Mouse (Mus musculus): ENCODE results near the gene Kbtbd12.

Kbtbd12 gene

GRCm38 (mm10) chr6:88626912-88627311 is 10.8 kb downstream of the Kbtbd12 start:
- no peak for DNase-seq (ENCODE audit: low spot score in 2 of 2)

GRCm38 (mm10) chr6:88626462-88626861 is 11.3 kb downstream of the Kbtbd12 start:
- DNase-seq (ENCODE audit: low spot score in 2 of 2) = no peak

DNA sequence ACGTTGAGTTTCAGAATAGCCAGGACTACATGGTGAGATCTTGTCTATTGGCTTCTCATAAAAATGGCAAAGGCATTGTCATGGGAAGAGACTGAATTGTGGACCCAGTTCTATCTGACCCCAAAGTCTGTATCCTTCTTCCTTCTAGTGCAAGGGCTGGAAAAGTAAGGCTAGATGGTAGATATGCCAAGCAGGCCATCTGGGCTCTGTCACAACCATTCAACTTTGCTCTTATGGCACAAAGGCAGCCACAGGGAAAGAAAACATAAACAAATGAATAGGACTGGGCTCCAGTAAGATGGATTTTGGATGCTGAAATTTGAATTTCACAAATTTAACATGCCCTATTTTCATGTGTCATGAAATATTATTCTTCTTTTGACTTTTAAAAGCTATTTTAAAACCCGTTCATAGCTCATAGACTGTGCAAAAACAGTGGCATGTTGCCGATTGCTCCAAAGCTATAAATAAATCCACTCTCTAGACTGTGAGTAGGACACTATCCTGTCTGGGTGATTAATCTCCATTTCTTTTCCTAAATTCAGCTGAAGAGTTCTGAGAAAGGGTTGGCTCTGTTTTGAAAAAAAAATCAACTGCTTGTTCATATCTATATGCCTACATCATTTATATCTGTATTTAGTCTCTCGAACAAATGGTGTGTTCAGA is 15.8 kb downstream of the Kbtbd12 start:
- no peak for DNase-seq (ENCODE audit: low spot score in 2 of 2)

DNA sequence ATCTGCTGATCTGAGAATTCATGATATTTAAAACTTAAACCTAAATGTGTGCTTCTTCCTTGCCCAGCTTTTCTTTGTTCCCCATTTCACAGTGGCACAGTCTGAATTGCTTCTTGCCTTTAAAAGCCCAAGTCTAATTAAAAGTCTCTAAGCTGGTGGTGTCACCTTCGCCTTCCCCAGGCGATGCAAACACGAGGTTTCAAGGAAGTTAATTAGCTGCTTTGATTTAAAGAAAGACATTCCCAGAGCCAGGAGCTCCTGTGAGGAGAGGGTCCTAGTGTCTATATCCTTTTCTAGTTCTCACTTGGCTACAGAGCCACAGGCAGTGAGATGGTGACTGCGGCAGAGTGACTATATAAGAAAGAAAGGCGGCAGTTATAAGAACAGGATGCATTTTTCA is 18.2 kb downstream of the Kbtbd12 start:
- no peak for DNase-seq (ENCODE audit: low spot score in 2 of 2)

GRCm38 (mm10) chr6:88615352-88615751 is 22.4 kb downstream of the Kbtbd12 start:
- no peak for DNase-seq (ENCODE audit: low spot score in 2 of 2)

- no peak for DNase-seq (ENCODE audit: low spot score in 2 of 2)
Observed at GRCm38 (mm10) chr6:88606417-88606816, 31.3 kb downstream of the Kbtbd12 start.

- no peak for DNase-seq (ENCODE audit: low spot score in 2 of 2)
Observed at GRCm38 (mm10) chr6:88605715-88606114, 32.0 kb downstream of the Kbtbd12 start.

GRCm38 (mm10) chr6:88605235-88605634 is 32.5 kb downstream of the Kbtbd12 start:
- no peak for DNase-seq (ENCODE audit: low spot score in 2 of 2)

DNA sequence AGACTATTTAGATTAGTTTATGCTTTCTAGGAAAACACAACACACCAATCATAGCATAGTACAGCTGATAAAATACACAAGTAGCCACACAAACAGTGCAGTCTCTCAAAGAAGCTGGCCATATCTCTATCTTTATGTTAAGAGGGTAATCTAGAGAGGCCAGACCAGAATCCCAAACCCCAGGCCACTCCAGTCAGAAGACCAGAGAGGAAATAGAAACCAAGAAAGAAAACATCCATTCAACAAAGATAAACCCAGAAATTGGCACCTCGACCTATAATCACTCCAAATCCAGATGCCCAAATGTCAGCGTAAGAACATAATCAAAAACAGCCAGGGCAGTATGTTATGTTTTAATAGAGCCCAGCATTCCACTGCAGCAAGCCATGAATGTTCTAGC is 41.6 kb downstream of the Kbtbd12 start:
- no peak for DNase-seq (ENCODE audit: low spot score in 2 of 2)

DNA sequence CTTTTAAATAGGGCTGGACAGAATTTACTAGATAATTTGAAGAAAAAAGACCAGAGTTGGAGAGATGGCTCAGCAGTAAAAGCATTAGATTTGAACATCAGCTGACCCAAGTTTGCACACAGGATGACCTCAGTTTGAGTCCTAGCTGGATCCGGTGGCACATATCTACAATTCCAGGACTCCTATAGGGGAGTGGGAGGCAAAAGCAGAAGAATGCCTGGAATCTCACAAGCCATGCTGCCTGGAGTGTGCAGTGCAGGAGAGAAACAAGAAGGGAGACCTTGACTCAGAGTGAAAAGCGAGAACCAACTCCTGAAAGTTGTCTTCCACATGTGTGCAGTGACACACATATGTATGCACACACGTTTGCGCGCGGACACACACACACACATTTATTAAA is 45.4 kb downstream of the Kbtbd12 start:
- no peak for DNase-seq (ENCODE audit: low spot score in 2 of 2)

DNA sequence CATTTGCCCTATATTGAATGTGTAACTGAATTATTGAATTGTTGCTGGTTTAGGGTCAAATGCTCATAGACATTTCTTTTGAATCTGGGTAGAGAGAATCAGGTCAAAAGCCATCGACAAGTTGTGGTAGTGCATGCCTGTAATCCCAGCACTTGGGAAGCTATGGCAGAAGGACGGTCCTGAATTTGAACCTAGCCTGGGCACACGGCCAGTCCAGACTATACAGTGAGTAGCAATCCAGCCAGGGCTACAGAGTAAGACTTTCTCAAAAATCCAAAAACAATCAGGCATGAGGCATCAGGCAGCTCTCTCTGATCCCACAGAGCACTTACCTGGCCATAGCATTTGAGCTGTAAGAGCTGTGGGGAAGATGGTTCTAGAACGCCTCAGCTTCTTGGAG is 47.5 kb downstream of the Kbtbd12 start:
- DNase-seq (ENCODE audit: low spot score in 2 of 2) = no peak

DNA sequence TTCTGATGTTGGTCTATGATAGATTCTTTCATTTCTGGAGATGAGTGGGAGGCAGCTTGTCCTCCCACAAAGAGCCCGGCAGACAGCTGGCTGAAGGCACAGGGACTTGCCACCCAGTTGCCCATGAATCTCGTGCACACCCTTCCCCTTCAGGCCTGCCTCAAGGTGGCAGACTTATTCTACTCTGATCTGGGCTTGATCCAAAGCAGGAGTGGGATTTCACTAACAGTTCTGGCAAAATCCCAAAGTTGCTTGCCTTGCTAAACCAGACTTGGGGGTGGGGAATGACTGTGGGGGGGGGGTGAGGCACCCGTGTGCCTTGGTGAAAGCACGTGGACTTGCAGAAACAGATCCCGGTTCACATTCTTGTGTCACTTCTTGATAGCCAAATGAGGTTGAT is 48.2 kb downstream of the Kbtbd12 start:
- DNase-seq (ENCODE audit: low spot score in 2 of 2) = peak in 1 of 2 experiments; percentile 47

DNA sequence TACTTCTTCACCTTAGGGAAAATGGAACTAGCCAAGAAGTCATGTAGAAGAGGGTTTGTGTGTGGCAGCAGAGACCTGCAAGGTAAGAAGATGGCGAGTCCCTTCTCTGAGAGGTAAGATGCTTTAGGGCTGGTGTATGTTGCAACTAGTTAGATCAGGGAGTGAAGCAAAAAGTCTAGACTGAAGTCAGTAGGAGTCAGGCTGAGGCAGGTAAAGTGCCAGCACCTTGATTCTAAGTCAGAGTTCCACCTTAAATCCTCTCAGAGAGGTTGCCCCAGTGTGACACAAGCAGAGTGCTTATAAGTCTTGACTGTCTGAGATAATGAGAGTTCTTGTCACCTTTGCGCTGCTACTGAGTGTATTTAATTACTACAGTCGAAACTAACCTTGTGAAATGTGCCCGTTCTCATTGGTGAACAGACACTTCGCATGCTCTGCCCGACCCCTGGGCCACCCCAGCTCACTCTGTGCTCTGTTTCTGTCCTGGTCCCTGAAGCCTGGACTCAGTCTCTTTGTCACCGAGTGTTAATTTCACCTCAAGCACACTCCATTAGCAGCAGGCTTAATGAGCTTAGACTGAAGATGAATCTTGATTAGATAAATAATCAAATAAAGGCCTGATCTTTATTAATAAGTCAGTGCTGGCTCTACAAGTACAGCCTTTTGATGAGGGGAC is 49.0 kb downstream of the Kbtbd12 start:
- DNase-seq (ENCODE audit: low spot score in 2 of 2) = no peak

GRCm38 (mm10) chr6:88587091-88587490 is 50.7 kb downstream of the Kbtbd12 start:
- DNase-seq (ENCODE audit: low spot score in 2 of 2) = no peak

DNA sequence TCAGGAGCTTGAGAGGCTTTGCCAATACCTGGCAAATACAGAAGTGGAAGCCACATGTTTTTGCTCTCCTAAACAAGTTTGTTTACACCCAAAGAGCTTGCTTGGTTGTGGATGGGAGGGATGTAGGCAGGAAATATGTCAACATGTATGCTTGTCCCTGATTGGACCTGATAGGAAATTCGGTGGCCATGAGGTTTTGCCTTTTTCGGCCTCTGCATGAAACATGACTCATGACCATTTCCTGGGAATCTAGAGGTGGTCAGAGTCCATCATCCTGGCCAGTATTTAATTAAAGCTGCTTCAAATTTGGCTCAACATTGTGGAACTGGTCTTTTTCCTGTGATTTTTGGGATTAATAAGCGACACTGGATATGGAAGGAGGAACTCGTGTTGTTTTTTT is 53.8 kb downstream of the Kbtbd12 start:
- DNase-seq (ENCODE audit: low spot score in 2 of 2) = no peak

DNA sequence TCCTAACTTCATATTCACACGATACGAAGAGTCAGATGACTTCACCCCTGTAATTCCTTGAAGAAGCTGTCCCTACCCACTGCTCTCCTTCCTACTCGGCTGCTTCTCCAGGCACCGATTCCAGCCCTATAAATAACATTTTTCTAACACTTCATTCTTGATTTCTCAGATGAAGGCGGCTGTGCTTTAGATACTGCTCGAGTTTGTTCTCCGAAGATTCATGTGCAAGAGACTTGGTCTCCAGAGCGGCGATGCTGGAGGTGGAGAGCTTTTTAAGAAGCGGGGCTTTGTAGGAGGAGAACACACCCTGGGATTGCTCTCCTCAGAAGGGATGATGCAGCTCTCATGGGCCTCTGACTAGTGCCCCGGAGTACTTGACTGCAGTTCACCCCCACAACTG is 61.3 kb downstream of the Kbtbd12 start:
- DNase-seq (ENCODE audit: low spot score in 2 of 2) = peak in 1 of 2 experiments; percentile 32

GRCm38 (mm10) chr6:88566676-88567075 is 71.1 kb downstream of the Kbtbd12 start:
- DNase-seq (ENCODE audit: low spot score in 2 of 2) = no peak

DNA sequence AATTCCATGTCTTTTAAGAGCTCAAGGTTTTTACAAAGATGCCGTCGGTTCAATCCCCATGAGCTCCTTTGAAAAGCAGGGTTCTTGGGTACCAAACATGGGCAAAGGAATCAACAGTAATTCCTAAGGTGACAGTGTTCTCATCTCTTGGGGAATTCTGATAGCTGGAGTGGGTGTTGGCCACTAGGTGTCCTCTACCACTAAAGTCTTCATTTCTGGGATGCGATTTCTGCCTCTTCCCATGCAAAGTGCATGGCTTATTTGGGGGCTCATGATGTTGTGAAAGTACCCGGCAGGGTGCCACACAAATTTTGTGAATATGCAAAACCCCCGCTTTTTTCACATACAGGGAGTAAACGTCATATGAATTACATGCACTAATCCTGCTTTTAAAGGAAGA is 72.7 kb downstream of the Kbtbd12 start:
- no peak for DNase-seq (ENCODE audit: low spot score in 2 of 2)

GRCm38 (mm10) chr6:88560156-88560555 is 77.6 kb downstream of the Kbtbd12 start:
- no peak for DNase-seq (ENCODE audit: low spot score in 2 of 2)

DNA sequence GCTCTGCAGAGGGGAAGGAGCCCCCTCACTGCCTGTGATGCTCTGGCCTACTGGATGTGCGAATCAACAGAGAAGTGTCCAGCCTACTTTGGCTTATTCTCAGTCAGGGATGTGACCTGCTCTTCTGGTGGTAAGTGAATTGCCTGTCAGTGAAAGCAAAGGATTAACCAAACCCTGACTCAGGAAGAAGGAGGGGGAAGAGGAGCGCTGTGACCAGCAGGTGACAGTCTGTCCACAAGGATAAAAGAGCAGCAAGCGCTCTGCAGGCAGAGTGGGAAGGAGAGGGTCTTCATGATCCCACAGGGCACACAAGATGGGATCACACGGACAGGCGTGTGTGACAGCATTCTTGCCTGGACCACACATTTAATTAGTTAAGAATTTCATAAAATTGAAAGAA is 78.1 kb downstream of the Kbtbd12 start:
- DNase-seq (ENCODE audit: low spot score in 2 of 2) = no peak

DNA sequence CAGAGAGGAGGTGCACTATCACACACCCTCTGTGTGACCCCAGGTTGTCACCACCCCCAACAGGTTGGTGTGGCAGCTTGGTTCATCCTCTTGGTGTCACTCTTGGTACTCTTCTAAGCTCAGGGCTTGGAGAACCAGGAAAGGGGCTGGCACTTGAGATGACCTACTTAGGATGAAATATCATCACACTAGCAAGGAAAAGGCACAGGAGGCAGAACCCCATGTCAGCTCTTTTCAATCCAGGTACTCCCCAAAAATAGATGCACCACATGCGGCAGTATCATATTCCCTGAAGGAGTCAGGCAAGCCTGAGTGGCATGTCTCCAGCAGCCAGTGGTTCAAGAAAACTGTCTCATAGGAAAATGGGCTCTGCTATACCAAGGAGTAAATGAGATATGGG is 79.7 kb downstream of the Kbtbd12 start:
- peak in 1 of 2 experiments; percentile 24 for DNase-seq (ENCODE audit: low spot score in 2 of 2)

- DNase-seq (ENCODE audit: low spot score in 2 of 2) = no peak
Observed at GRCm38 (mm10) chr6:88557548-88557947, 80.2 kb downstream of the Kbtbd12 start.

- no peak for DNase-seq (ENCODE audit: low spot score in 2 of 2)
Observed at GRCm38 (mm10) chr6:88549916-88550315, 87.8 kb downstream of the Kbtbd12 start.

Data from frontal cortex, postnatal 25 days (tissue).